Comparison of ENCODE assay signal across 29 mouse cellular contexts in genomic region chr11:54331463-54332183, GRCm38 (mm10). TPM values are rescaled to one million over a fixed set of nuclear protein-coding genes. Genes with fewer than 3 reads are reported as not detected.
"Had no signal": no experiment of that assay in that cellular context is flagged by ENCODE, and none has a peak within 500 bp of the region (broad histone marks: within the 10 kb centered on the region; RNA-seq: fewer than 3 reads in every experiment).

No protein-coding gene starts in this region.

- H3K36me3 ChIP-seq: kidney, embryonic 15.5 days; limb, embryonic 12.5 days; limb, embryonic 15.5 days had no signal

- H3K4me3 ChIP-seq: kidney, embryonic 15.5 days; limb, embryonic 12.5 days; limb, embryonic 15.5 days; megakaryocyte, embryonic 14.5 days; midbrain, embryonic 10.5 days; midbrain, embryonic 13.5 days had no signal

- H3K9ac ChIP-seq: kidney, embryonic 15.5 days; limb, embryonic 12.5 days; limb, embryonic 15.5 days; liver, embryonic 14.5 days; liver, postnatal 0 days; midbrain, embryonic 13.5 days had no signal

- H3K4me1 ChIP-seq: kidney, embryonic 15.5 days; limb, embryonic 12.5 days; limb, embryonic 15.5 days; midbrain, embryonic 10.5 days; midbrain, embryonic 13.5 days had no signal

- H3K27me3 ChIP-seq: kidney, embryonic 15.5 days; limb, embryonic 12.5 days; limb, embryonic 15.5 days; midbrain, embryonic 13.5 days had no signal

- DNase-seq: kidney, adult 11 months; kidney, adult 8-10 months; kidney, postnatal 10 days; kidney, postnatal 36 days; left cerebral cortex, postnatal 4 days; liver, postnatal 0 days; lung, postnatal 36 days; thymus, adult 2 months; thymus, postnatal 14 days; thymus, postnatal 4 days had no signal

- ATAC-seq: liver, postnatal 0 days; midbrain, embryonic 13.5 days; midbrain, embryonic 16.5 days had no signal

- H3K4me2 ChIP-seq: kidney, embryonic 15.5 days; limb, embryonic 12.5 days; limb, embryonic 15.5 days; liver, embryonic 11.5 days; midbrain, embryonic 13.5 days had no signal

- H3K27ac ChIP-seq: kidney, embryonic 15.5 days; limb, embryonic 12.5 days; limb, embryonic 15.5 days; liver, embryonic 14.5 days; midbrain, embryonic 10.5 days; midbrain, embryonic 13.5 days; stomach, postnatal 0 days had no signal

- H3K9me3 ChIP-seq: kidney, embryonic 15.5 days; limb, embryonic 12.5 days; limb, embryonic 15.5 days; megakaryocyte, embryonic 14.5 days; midbrain, embryonic 10.5 days; midbrain, embryonic 13.5 days had no signal

RNA-seq across cellular contexts. Expression of gene Acsl6, which starts 28.0 kb away (rescaled TPM):
- total RNA-seq: monocyte, adult 5-6 weeks had no signal

RNA-seq across cellular contexts. Expression of gene Meikin, which starts 38.8 kb away (rescaled TPM):
- total RNA-seq: layer of hippocampus, adult 18-20 months; layer of hippocampus, postnatal 14 days; left cerebral cortex, adult 8-10 months; left cerebral cortex, postnatal 14 days; left cerebral cortex, postnatal 4 days; monocyte, adult 5-6 weeks had no signal
- polyA plus RNA-seq: kidney, embryonic 15.5 days; limb, embryonic 12.5 days; limb, embryonic 15.5 days; liver, embryonic 11.5 days; liver, embryonic 14.5 days; liver, postnatal 0 days; lung, embryonic 16.5 days; midbrain, embryonic 10.5 days; midbrain, embryonic 13.5 days; midbrain, embryonic 16.5 days; neural tube, embryonic 11.5 days; neural tube, embryonic 14.5 days; stomach, embryonic 14.5 days; thymus, adult 2 months had no signal
